Mouse (Mus musculus): ENCODE measurements around the gene Atp1a2. TPM values are rescaled to one million over a fixed set of nuclear protein-coding genes. Genes with fewer than 3 reads are reported as not detected.

Atp1a2 gene
- polyA plus RNA-seq, 1 experiment from 2014 or later = 2.3 TPM

DNA sequence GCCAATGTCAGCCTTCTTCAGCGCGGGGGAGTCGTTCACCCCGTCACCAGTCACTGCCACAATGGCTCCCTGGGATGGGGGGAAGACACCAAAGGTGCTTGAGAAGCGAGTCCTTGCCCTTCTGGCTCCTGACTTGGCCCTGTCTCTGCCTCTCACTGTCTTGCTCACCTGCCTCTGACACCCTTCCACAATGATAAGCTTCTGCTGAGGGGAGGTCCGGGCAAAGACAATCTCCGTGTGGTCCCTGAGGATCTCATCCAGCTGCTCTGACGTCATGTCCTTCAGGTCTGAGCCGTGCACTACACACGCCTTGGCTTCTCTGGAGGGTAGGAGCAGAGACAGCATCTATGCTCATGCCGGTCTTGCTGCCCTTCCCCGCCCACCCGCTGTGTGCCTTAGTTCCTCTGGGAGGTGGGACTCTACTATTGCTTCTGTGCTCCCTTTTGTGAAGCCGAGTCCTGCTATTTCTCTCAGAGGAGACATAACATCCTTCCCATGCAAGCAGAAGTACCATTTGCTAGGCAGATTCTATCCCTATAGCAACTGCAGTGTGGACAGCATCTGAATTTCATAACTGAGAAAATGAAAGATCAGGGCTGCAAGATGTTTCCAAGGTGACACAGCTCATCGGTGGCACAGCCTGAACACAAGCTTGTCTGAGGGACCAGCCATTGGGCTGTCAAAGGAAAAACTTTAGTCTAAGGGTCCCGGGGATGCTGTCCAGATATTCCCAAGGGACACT is 17.9 kb downstream of the Atp1a2 start:
- WGBS = 79% methylated on average over 16 of the region's 16 CpGs

DNA sequence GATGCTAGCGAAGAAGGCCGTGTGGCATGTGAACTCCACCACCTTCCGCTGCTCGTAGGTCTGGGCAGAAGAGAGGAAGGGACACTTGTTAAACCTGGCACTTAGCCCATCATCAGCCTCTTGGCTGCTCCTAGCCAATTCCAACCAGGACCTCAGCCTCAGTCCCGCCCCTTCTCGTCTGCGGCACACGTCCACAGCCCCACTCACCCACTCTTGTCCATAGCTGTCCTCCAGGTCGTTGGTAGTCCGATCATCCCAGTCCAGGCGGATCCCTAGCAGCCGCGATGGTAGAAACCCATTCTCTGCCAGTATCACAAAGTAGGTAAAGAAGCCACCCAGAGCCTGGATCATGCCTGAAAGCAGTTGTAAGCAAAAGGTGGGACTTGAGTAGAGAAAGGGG is 19.5 kb downstream of the Atp1a2 start:
- ATAC-seq (ENCODE audit: insufficient number of reproducible peaks, insufficient read depth, low FRiP score, low read depth) = no peak
- WGBS = 94% methylated on average over 13 of the region's 13 CpGs
- H3K27ac ChIP-seq (ENCODE audit: low read length) = no peak overlapping the region

More for the DNA sequence above, 17.9 kb downstream of the Atp1a2 start:
- Histone ChIP-seq H3K4me1 (ENCODE audit: control insufficient read depth, insufficient read depth, low read length) (no peaks in the 10 kb centered on the region), H3K27ac (ENCODE audit: low read length) (no peak overlapping the region), H3K9ac (replicated peaks; ENCODE audit: low read depth, low read length) (no peak overlapping the region), H3K9me3 (ENCODE audit: control insufficient read depth, low read depth, low read length) (no peaks in the 10 kb centered on the region), H3K4me3 (ENCODE audit: low read depth, low read length) (no peak overlapping the region), H3K4me2 (replicated peaks; ENCODE audit: low read depth, low read length) (no peak overlapping the region), H3K27me3 (ENCODE audit: control insufficient read depth, insufficient read depth, low read length) (no peaks in the 10 kb centered on the region), H3K36me3 (ENCODE audit: control insufficient read depth, insufficient read depth, low read length) (no peaks in the 10 kb centered on the region)
- ATAC-seq (ENCODE audit: insufficient number of reproducible peaks, insufficient read depth, low FRiP score, low read depth) = no peak

DNA sequence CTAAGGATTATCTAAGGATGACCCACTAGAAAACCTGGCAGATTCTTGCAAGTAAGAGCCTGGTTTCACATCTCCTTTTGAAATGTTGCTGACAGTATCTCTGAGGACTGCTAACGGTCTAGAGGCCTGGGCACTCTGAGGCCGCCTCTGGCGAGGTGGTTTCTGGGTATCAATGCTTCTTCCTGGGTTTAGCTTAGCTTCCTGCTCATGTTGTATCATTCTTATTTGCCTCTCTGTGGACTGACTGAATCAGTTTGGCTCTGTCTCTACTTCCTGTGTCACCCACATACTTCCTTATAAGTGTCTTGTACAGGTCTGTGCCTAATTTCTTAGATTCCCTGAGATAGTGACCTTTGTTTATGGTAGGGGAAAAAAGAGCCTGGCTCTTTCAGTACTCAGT is 20.7 kb downstream of the Atp1a2 start:
- H3K4me3 ChIP-seq (ENCODE audit: low read depth, low read length) = no peak overlapping the region
- no peaks in the 10 kb centered on the region for H3K9me3 ChIP-seq (ENCODE audit: control insufficient read depth, low read depth, low read length)
- H3K27ac ChIP-seq (ENCODE audit: low read length) = no peak overlapping the region
- WGBS = 69% methylated on average over 3 of the region's 3 CpGs
- H3K9ac ChIP-seq (replicated peaks; ENCODE audit: low read depth, low read length) = no peak overlapping the region
- no peak overlapping the region for H3K4me2 ChIP-seq (replicated peaks; ENCODE audit: low read depth, low read length)
- ATAC-seq (ENCODE audit: insufficient number of reproducible peaks, insufficient read depth, low FRiP score, low read depth) = no peak
- H3K36me3 ChIP-seq (ENCODE audit: control insufficient read depth, insufficient read depth, low read length) = no peaks in the 10 kb centered on the region
- H3K27me3 ChIP-seq (ENCODE audit: control insufficient read depth, insufficient read depth, low read length) = no peaks in the 10 kb centered on the region
- no peaks in the 10 kb centered on the region for H3K4me1 ChIP-seq (ENCODE audit: control insufficient read depth, insufficient read depth, low read length)

More for the DNA sequence above, 19.5 kb downstream of the Atp1a2 start:
- H3K4me2 ChIP-seq (replicated peaks; ENCODE audit: low read depth, low read length) = no peak overlapping the region
- H3K36me3 ChIP-seq (ENCODE audit: control insufficient read depth, insufficient read depth, low read length) = no peaks in the 10 kb centered on the region
- H3K4me3 ChIP-seq (ENCODE audit: low read depth, low read length) = no peak overlapping the region
- no peaks in the 10 kb centered on the region for H3K4me1 ChIP-seq (ENCODE audit: control insufficient read depth, insufficient read depth, low read length)
- no peaks in the 10 kb centered on the region for H3K27me3 ChIP-seq (ENCODE audit: control insufficient read depth, insufficient read depth, low read length)
- no peak overlapping the region for H3K9ac ChIP-seq (replicated peaks; ENCODE audit: low read depth, low read length)
- H3K9me3 ChIP-seq (ENCODE audit: control insufficient read depth, low read depth, low read length) = no peaks in the 10 kb centered on the region

DNA sequence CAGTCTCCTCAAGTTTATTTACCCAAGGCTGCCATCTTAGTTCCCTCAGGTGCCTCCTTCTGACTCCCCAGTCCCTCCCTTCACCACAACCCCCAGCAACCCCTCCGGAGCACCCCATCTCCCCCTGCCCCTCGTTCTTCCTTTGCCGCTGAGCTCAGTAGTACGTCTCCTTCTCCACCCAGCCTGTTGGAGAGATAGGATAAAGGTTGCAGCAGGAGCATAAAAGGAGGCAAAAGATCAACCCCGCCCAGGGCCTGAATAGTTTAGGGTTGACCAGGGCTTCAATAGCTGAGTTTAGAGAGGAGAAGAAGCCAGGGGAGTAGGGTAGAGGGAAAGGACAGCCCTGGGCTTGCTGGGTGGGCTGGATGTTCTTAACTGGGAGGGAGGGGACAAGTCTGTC is 23.3 kb downstream of the Atp1a2 start:
- Histone ChIP-seq H3K27ac (ENCODE audit: low read length) (no peak overlapping the region), H3K9me3 (ENCODE audit: control insufficient read depth, low read depth, low read length) (no peaks in the 10 kb centered on the region), H3K27me3 (ENCODE audit: control insufficient read depth, insufficient read depth, low read length) (no peaks in the 10 kb centered on the region), H3K4me1 (ENCODE audit: control insufficient read depth, insufficient read depth, low read length) (no peaks in the 10 kb centered on the region), H3K36me3 (ENCODE audit: control insufficient read depth, insufficient read depth, low read length) (no peaks in the 10 kb centered on the region), H3K4me2 (replicated peaks; ENCODE audit: low read depth, low read length) (no peak overlapping the region), H3K4me3 (ENCODE audit: low read depth, low read length) (no peak overlapping the region), H3K9ac (replicated peaks; ENCODE audit: low read depth, low read length) (no peak overlapping the region)
- ATAC-seq (ENCODE audit: insufficient number of reproducible peaks, insufficient read depth, low FRiP score, low read depth) = no peak
- WGBS = 75% methylated on average over 5 of the region's 5 CpGs

DNA sequence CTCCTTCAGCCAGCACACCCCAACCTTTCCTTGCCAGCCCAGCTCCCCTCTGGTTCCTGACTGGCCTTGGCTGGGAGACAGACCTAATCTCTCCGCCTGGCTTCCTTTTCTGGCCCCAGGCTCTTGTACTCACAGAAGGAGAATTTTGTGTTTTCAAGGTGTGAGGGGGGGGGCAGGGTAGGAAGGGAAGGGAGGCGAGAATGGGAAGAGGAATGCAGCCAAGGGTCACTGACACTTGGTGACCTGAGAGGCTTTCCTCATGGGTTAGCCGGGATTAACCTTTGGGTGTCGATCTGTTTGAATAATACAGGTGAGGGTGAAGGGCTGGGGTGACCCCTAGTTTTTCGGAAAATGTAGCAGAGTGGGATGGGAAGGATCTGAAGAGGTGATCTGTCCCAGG is 23.7 kb downstream of the Atp1a2 start:
- H3K27ac ChIP-seq (ENCODE audit: low read length) = no peak overlapping the region
- H3K9ac ChIP-seq (replicated peaks; ENCODE audit: low read depth, low read length) = no peak overlapping the region
- no peaks in the 10 kb centered on the region for H3K27me3 ChIP-seq (ENCODE audit: control insufficient read depth, insufficient read depth, low read length)
- no peaks in the 10 kb centered on the region for H3K9me3 ChIP-seq (ENCODE audit: control insufficient read depth, low read depth, low read length)
- no peak overlapping the region for H3K4me3 ChIP-seq (ENCODE audit: low read depth, low read length)
- no peaks in the 10 kb centered on the region for H3K4me1 ChIP-seq (ENCODE audit: control insufficient read depth, insufficient read depth, low read length)
- H3K36me3 ChIP-seq (ENCODE audit: control insufficient read depth, insufficient read depth, low read length) = no peaks in the 10 kb centered on the region
- no peak for ATAC-seq (ENCODE audit: insufficient number of reproducible peaks, insufficient read depth, low FRiP score, low read depth)
- H3K4me2 ChIP-seq (replicated peaks; ENCODE audit: low read depth, low read length) = no peak overlapping the region
- WGBS = 47% methylated on average over 5 of the region's 5 CpGs

DNA sequence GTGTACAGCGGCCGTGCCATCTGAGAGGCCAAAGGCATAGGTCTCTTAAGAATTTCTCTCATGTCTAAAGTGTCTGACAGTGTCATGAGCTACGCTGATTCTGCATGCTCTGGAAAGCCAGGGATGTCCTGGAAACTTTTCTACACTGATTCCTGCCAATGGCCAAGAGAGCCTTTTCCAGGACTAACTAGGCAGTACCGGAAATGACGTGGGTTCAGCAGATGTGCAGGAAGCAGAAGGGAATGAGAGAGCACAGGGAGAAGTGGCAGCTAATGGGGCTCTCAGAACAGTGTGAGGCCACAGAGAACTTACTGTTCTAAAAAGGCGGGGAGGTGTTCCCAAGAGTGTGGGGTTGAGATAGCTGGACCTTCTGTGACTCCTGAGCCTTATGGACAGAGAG is 24.5 kb downstream of the Atp1a2 start:
- Histone ChIP-seq H3K9ac (replicated peaks; ENCODE audit: low read depth, low read length) (no peak overlapping the region), H3K4me3 (ENCODE audit: low read depth, low read length) (no peak overlapping the region), H3K27ac (ENCODE audit: low read length) (no peak overlapping the region), H3K36me3 (ENCODE audit: control insufficient read depth, insufficient read depth, low read length) (no peaks in the 10 kb centered on the region), H3K9me3 (ENCODE audit: control insufficient read depth, low read depth, low read length) (no peaks in the 10 kb centered on the region), H3K27me3 (ENCODE audit: control insufficient read depth, insufficient read depth, low read length) (no peaks in the 10 kb centered on the region), H3K4me2 (replicated peaks; ENCODE audit: low read depth, low read length) (no peak overlapping the region), H3K4me1 (ENCODE audit: control insufficient read depth, insufficient read depth, low read length) (no peaks in the 10 kb centered on the region)
- 86% methylated on average over 6 of the region's 6 CpGs for WGBS
- ATAC-seq (ENCODE audit: insufficient number of reproducible peaks, insufficient read depth, low FRiP score, low read depth) = no peak

DNA sequence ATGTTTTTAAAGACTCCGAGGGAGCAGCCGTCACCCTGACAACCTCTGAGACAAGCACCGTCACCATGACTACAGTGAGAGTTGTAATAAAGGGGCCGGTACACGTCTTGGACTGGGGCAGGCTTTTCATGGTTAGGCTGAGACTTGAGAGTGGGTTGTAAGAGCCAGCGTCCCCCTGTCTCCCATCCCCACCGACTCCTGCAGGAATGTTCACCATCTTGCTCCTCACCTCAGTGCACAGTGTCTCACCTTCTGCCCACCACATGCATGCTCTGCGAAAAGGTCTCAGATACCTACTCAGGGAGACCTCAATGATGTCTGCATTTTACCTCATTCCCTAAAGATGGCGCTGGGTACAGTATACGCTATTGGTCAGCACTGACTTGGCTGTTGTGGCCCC is 26.1 kb downstream of the Atp1a2 start:
- Histone ChIP-seq H3K27me3 (ENCODE audit: control insufficient read depth, insufficient read depth, low read length) (no peaks in the 10 kb centered on the region), H3K27ac (ENCODE audit: low read length) (no peak overlapping the region), H3K9ac (replicated peaks; ENCODE audit: low read depth, low read length) (no peak overlapping the region), H3K9me3 (ENCODE audit: control insufficient read depth, low read depth, low read length) (no peaks in the 10 kb centered on the region), H3K36me3 (ENCODE audit: control insufficient read depth, insufficient read depth, low read length) (no peaks in the 10 kb centered on the region), H3K4me2 (replicated peaks; ENCODE audit: low read depth, low read length) (no peak overlapping the region), H3K4me3 (ENCODE audit: low read depth, low read length) (no peak overlapping the region), H3K4me1 (ENCODE audit: control insufficient read depth, insufficient read depth, low read length) (no peaks in the 10 kb centered on the region)
- ATAC-seq (ENCODE audit: insufficient number of reproducible peaks, insufficient read depth, low FRiP score, low read depth) = no peak
- 65% methylated on average over 10 of the region's 10 CpGs for WGBS

DNA sequence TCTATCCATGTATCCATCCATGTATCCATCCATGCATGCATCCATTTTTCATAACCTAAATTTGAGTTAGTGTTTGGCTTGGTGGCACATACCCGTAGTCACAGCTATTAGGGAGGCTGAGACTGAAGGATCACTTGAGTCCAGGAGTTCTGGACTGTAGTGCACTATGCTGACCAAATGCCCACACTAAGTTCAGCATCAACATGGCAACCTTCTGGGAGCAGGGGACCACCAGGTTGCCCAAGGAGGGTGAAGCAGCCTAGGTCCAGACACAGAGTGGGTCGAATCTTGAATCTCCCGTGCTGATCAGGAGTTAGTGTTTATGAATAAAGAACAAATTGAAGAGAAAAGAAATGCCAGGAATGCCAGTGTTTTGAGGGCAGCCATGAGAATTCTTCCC is 26.7 kb downstream of the Atp1a2 start:
- no peak overlapping the region for H3K27ac ChIP-seq (ENCODE audit: low read length)
- no peak overlapping the region for H3K4me3 ChIP-seq (ENCODE audit: low read depth, low read length)
- WGBS = 75% methylated on average over 3 of the region's 3 CpGs
- no peaks in the 10 kb centered on the region for H3K9me3 ChIP-seq (ENCODE audit: control insufficient read depth, low read depth, low read length)
- H3K9ac ChIP-seq (replicated peaks; ENCODE audit: low read depth, low read length) = no peak overlapping the region
- H3K27me3 ChIP-seq (ENCODE audit: control insufficient read depth, insufficient read depth, low read length) = no peaks in the 10 kb centered on the region
- H3K4me1 ChIP-seq (ENCODE audit: control insufficient read depth, insufficient read depth, low read length) = no peaks in the 10 kb centered on the region
- no peak for ATAC-seq (ENCODE audit: insufficient number of reproducible peaks, insufficient read depth, low FRiP score, low read depth)
- H3K36me3 ChIP-seq (ENCODE audit: control insufficient read depth, insufficient read depth, low read length) = no peaks in the 10 kb centered on the region
- no peak overlapping the region for H3K4me2 ChIP-seq (replicated peaks; ENCODE audit: low read depth, low read length)

Measured in stomach, embryonic 14.5 days (tissue).